In genomic region chr2:26485710-26486109, GRCm38 (mm10) we compare ENCODE assay signal across 8 mouse cellular contexts. TPM values are rescaled to one million over a fixed set of nuclear protein-coding genes. Genes with fewer than 3 reads are reported as not detected.
DNase-seq lines count a peak whose midpoint lies in the region; ATAC-seq and TF ChIP-seq lines count a peak whose summit lies in the region.

No protein-coding gene starts in this region.

- peaks cover 45% of the 10 kb centered on the region for H3K36me3 ChIP-seq in heart, postnatal 0 days (replicated peaks; ENCODE audit: control insufficient read depth, insufficient read depth, low read length)
- peaks cover 3% of the 10 kb centered on the region; the same call in 1 of the 2 replicates for H3K36me3 ChIP-seq in heart, embryonic 11.5 days (ENCODE audit: control insufficient read depth, insufficient read depth, low read length)
- peaks cover 59% of the 10 kb centered on the region for H3K36me3 ChIP-seq in forebrain, embryonic 10.5 days (replicated peaks)
- peaks cover 38% of the 10 kb centered on the region for H3K36me3 ChIP-seq in limb, embryonic 15.5 days

- TF ChIP-seq EP300 in heart, postnatal 0 days (IDR thresholded peaks at IDR 0.05; ENCODE audit: low read depth): no peak

- no peaks in the 10 kb centered on the region for H3K27me3 ChIP-seq in heart, postnatal 0 days (ENCODE audit: control insufficient read depth, insufficient read depth, low read length)
- no peaks in the 10 kb centered on the region for H3K27me3 ChIP-seq in heart, embryonic 11.5 days (ENCODE audit: control insufficient read depth, insufficient read depth, low read length)
- H3K27me3 ChIP-seq in forebrain, embryonic 10.5 days (ENCODE audit: poor library complexity, severe bottlenecking): no peaks in the 10 kb centered on the region
- H3K27me3 ChIP-seq in limb, embryonic 15.5 days: no peaks in the 10 kb centered on the region

- no peak for ATAC-seq in heart, postnatal 0 days (ENCODE audit: insufficient read depth, low read depth)
- ATAC-seq in heart, embryonic 11.5 days (replicated peaks; ENCODE audit: insufficient number of reproducible peaks, low FRiP score, low TSS enrichment): no peak
- ATAC-seq in limb, embryonic 15.5 days (ENCODE audit: insufficient number of reproducible peaks, low FRiP score, low TSS enrichment, low read depth): no peak

- TF ChIP-seq CTCF in heart, postnatal 0 days (IDR thresholded peaks at IDR 0.05; ENCODE audit: low read depth): no peak

- no peak overlapping the region for H3K4me2 ChIP-seq in heart, postnatal 0 days (ENCODE audit: low read depth, low read length)
- no peak overlapping the region for H3K4me2 ChIP-seq in heart, embryonic 11.5 days
- H3K4me2 ChIP-seq in limb, embryonic 15.5 days: no peak overlapping the region

- no peaks in the 10 kb centered on the region for H3K9me3 ChIP-seq in heart, postnatal 0 days (replicated peaks; ENCODE audit: control insufficient read depth, low read length)
- H3K9me3 ChIP-seq in heart, embryonic 11.5 days (replicated peaks; ENCODE audit: control insufficient read depth, low read length): no peaks in the 10 kb centered on the region
- H3K9me3 ChIP-seq in forebrain, embryonic 10.5 days: no peaks in the 10 kb centered on the region
- no peaks in the 10 kb centered on the region for H3K9me3 ChIP-seq in limb, embryonic 15.5 days

- no peak overlapping the region for H3K4me3 ChIP-seq in heart, postnatal 0 days (ENCODE audit: low read depth, low read length)
- H3K4me3 ChIP-seq in heart, embryonic 11.5 days (ENCODE audit: low read depth, low read length): no peak overlapping the region
- peak overlapping the region; percentile 37 for H3K4me3 ChIP-seq in forebrain, embryonic 10.5 days
- no peak overlapping the region for H3K4me3 ChIP-seq in limb, embryonic 15.5 days

- peaks cover 41% of the 10 kb centered on the region; the same call in 1 of the 2 replicates for H3K4me1 ChIP-seq in heart, postnatal 0 days (ENCODE audit: control insufficient read depth, insufficient read depth)
- H3K4me1 ChIP-seq in heart, embryonic 11.5 days (ENCODE audit: control insufficient read depth, insufficient read depth, low read length): peaks cover 53% of the 10 kb centered on the region
- peaks cover 89% of the 10 kb centered on the region for H3K4me1 ChIP-seq in forebrain, embryonic 10.5 days
- peaks cover 75% of the 10 kb centered on the region for H3K4me1 ChIP-seq in limb, embryonic 15.5 days

- 58% methylated on average over 7 of the region's 7 CpGs for WGBS in heart, postnatal 0 days
- 58% methylated on average over 7 of the region's 7 CpGs for WGBS in heart, embryonic 11.5 days (ENCODE audit: insufficient replicate concordance)
- 42% methylated on average over 7 of the region's 7 CpGs for WGBS in forebrain, embryonic 10.5 days
- 27% methylated on average over 7 of the region's 7 CpGs for WGBS in limb, embryonic 15.5 days

- peak overlapping the region; percentile 18; the same call in 1 of the 2 replicates for H3K27ac ChIP-seq in heart, postnatal 0 days (ENCODE audit: low read depth)
- H3K27ac ChIP-seq in heart, embryonic 11.5 days (ENCODE audit: low read depth, low read length): no peak overlapping the region; the same call in 1 of the 2 replicates
- peak overlapping the region; percentile 97 for H3K27ac ChIP-seq in forebrain, embryonic 10.5 days
- peak overlapping the region; percentile 59; the same call in 1 of the 2 replicates for H3K27ac ChIP-seq in limb, embryonic 15.5 days

- DNase-seq in heart, postnatal 0 days (ENCODE audit: low spot score): no peak
- peak; percentile 26 for DNase-seq in R1 (ENCODE audit: low read depth, low spot score)
- peak; percentile 40 for DNase-seq in forebrain, embryonic 10.5 days (ENCODE audit: extremely low spot score, low spot score)
- DNase-seq in retina, postnatal 1 day: no peak
- DNase-seq in cerebellum, adult 11-12 months: no peak
- no peak for DNase-seq in thymus, postnatal 0 days (ENCODE audit: low spot score)

- H3K9ac ChIP-seq in heart, postnatal 0 days (replicated peaks; ENCODE audit: low read depth, low read length): no peak overlapping the region
- no peak overlapping the region for H3K9ac ChIP-seq in heart, embryonic 11.5 days (ENCODE audit: low read depth, low read length)
- H3K9ac ChIP-seq in limb, embryonic 15.5 days: no peak overlapping the region

RNA-seq across cellular contexts. Expression of gene Notch1, which starts 30.8 kb away (rescaled TPM):
- total RNA-seq in heart, postnatal 0 days (2014; rRNA removed; ENCODE audit: low replicate concordance): 54.0 and 63.3 TPM in 2 replicates
- polyA plus RNA-seq in heart, postnatal 0 days (2015; fragmentation: Nextera tagmentation; extraction: Ambion mirVana): 4.9 and 5.7 TPM in 2 replicates
- polyA plus RNA-seq in heart, embryonic 11.5 days (2014; fragmentation: Nextera tagmentation; extraction: Ambion mirVana): 20.9 and 23.5 TPM in 2 replicates
- 25.4 and 26.7 TPM in 2 replicates for polyA plus RNA-seq in forebrain, embryonic 10.5 days (2016; fragmentation: Nextera tagmentation; extraction: Ambion mirVana)
- polyA plus RNA-seq in limb, embryonic 15.5 days (2015; fragmentation: Nextera tagmentation; extraction: Ambion mirVana): 23.1 and 24.3 TPM in 2 replicates
- polyA plus RNA-seq in thymus, postnatal 0 days (2015; fragmentation: Nextera tagmentation; extraction: Ambion mirVana): 44.3 and 54.9 TPM in 2 replicates

RNA-seq across cellular contexts. Expression of gene Sec16a, which starts 40.7 kb away (rescaled TPM):
- 48.3 and 49.0 TPM in 2 replicates for total RNA-seq in heart, postnatal 0 days (2014; rRNA removed; ENCODE audit: low replicate concordance)
- 7.1 and 7.5 TPM in 2 replicates for polyA plus RNA-seq in heart, postnatal 0 days (2015; fragmentation: Nextera tagmentation; extraction: Ambion mirVana)
- 23.6 and 27.1 TPM in 2 replicates for polyA plus RNA-seq in heart, embryonic 11.5 days (2014; fragmentation: Nextera tagmentation; extraction: Ambion mirVana)
- 27.0 and 29.8 TPM in 2 replicates for polyA plus RNA-seq in forebrain, embryonic 10.5 days (2016; fragmentation: Nextera tagmentation; extraction: Ambion mirVana)
- 26.2 and 30.5 TPM in 2 replicates for polyA plus RNA-seq in limb, embryonic 15.5 days (2015; fragmentation: Nextera tagmentation; extraction: Ambion mirVana)
- polyA plus RNA-seq in thymus, postnatal 0 days (2015; fragmentation: Nextera tagmentation; extraction: Ambion mirVana): 12.4 and 12.9 TPM in 2 replicates

Comparison
In these comparisons a context has a peak if more than half of its experiments do, and no peak if none do; other contexts are left out.
1. DNase-seq: peak in R1 (single experiment) and forebrain, embryonic 10.5 days (single experiment); none in heart, postnatal 0 days (single experiment), retina, postnatal 1 day (single experiment), cerebellum, adult 11-12 months (single experiment) and thymus, postnatal 0 days (single experiment).